In genomic region chr11:116057237-116057881, GRCm38 (mm10) we compare ENCODE assay signal across 16 mouse cellular contexts. TPM values are rescaled to one million over a fixed set of nuclear protein-coding genes. Genes with fewer than 3 reads are reported as not detected.
DNase-seq lines count a peak whose midpoint lies in the region; ATAC-seq and TF ChIP-seq lines count a peak whose summit lies in the region.
"Had no signal": no experiment of that assay in that cellular context is flagged by ENCODE, and none has a peak within 500 bp of the region (broad histone marks: within the 10 kb centered on the region; RNA-seq: fewer than 3 reads in every experiment).

No protein-coding gene starts in this region.

- H3K9ac ChIP-seq in heart, embryonic 16.5 days (ENCODE audit: low read length), result no peak overlapping the region
- H3K9ac ChIP-seq: forebrain, embryonic 13.5 days; lung, embryonic 15.5 days had no signal

- H3K9me3 ChIP-seq in heart, embryonic 16.5 days (replicated peaks; ENCODE audit: control insufficient read depth, low read length), result no peaks in the 10 kb centered on the region
- H3K9me3 ChIP-seq: forebrain, embryonic 13.5 days; limb, embryonic 10.5 days; lung, embryonic 15.5 days had no signal

- no peaks in the 10 kb centered on the region for H3K27me3 ChIP-seq in cerebellum, adult 2 months (ENCODE audit: control insufficient read depth, insufficient read depth, low read length)
- no peaks in the 10 kb centered on the region for H3K27me3 ChIP-seq in heart, embryonic 16.5 days (ENCODE audit: control insufficient read depth, insufficient read depth, low read length)
- H3K27me3 ChIP-seq: CH12.LX; forebrain, embryonic 13.5 days; lung, embryonic 15.5 days had no signal

- no peak for TF ChIP-seq CTCF in cerebellum, adult 2 months (IDR thresholded peaks at IDR 0.05; ENCODE audit: borderline replicate concordance, insufficient read depth, low read depth, low read length)

- no peak for DNase-seq in cerebellum, adult 2 months
- no peak for DNase-seq in heart, adult 9 months (ENCODE audit: low spot score in 2 of 2)
- peak; percentile 72 for DNase-seq in liver
- no peak for DNase-seq in kidney, adult 18-20 months
- DNase-seq in thymus, postnatal 10 days (ENCODE audit: low spot score in 2 of 2), result no peak
- DNase-seq: adrenal gland, adult 2 months; right cerebral cortex, postnatal 14 days had no signal

- peaks cover 65% of the 10 kb centered on the region for H3K36me3 ChIP-seq in heart, embryonic 16.5 days (ENCODE audit: control insufficient read depth, insufficient read depth)

- no peak overlapping the region for H3K4me2 ChIP-seq in heart, embryonic 16.5 days (ENCODE audit: low read depth, low read length)
- H3K4me2 ChIP-seq: forebrain, embryonic 13.5 days; lung, embryonic 15.5 days had no signal

- ATAC-seq in cerebellum, adult (ENCODE audit: insufficient number of reproducible peaks, low FRiP score, low TSS enrichment), result no peak
- no peak; the same call in 1 of the 2 replicates for ATAC-seq in heart, embryonic 16.5 days (replicated peaks; ENCODE audit: extremely low read depth, insufficient read depth, low FRiP score)
- peak; percentile 71 for ATAC-seq in megakaryocyte progenitor cell, adult 5-6 weeks (replicated peaks; ENCODE audit: poor library complexity)
- ATAC-seq: forebrain, embryonic 13.5 days; hindbrain, postnatal 0 days had no signal

- no peak for TF ChIP-seq POLR2A in cerebellum, adult 2 months (IDR thresholded peaks at IDR 0.05; ENCODE audit: borderline replicate concordance, insufficient read depth, low read length)

- no peak overlapping the region for H3K4me3 ChIP-seq in cerebellum, adult 2 months (replicated peaks; ENCODE audit: insufficient read depth, low read depth, low read length)
- no peak overlapping the region for H3K4me3 ChIP-seq in heart, embryonic 16.5 days (ENCODE audit: low read length)
- H3K4me3 ChIP-seq: forebrain, embryonic 13.5 days; limb, embryonic 10.5 days; lung, embryonic 15.5 days; myocyte had no signal

- 0 out of 2 replicates have a peak overlapping the region, but pooled peaks have one; percentile 58 for H3K27ac ChIP-seq in cerebellum, adult 2 months (ENCODE audit: insufficient read depth, low read length)
- H3K27ac ChIP-seq in heart, embryonic 16.5 days (ENCODE audit: low read length), result peak overlapping the region; percentile 27; the same call in 1 of the 2 replicates
- H3K27ac ChIP-seq: forebrain, embryonic 13.5 days; hindbrain, postnatal 0 days; limb, embryonic 10.5 days; lung, embryonic 15.5 days had no signal

- 53% methylated on average over 4 of the region's 4 CpGs for WGBS in cerebellum, adult 2 months
- WGBS in heart, embryonic 16.5 days, result 47% methylated on average over 4 of the region's 4 CpGs

- H3K4me1 ChIP-seq in cerebellum, adult 2 months (ENCODE audit: control insufficient read depth, insufficient read depth, low read length), result peaks cover 56% of the 10 kb centered on the region
- peaks cover 11% of the 10 kb centered on the region for H3K4me1 ChIP-seq in heart, embryonic 16.5 days (ENCODE audit: control insufficient read depth, insufficient read depth, low read length)
- H3K4me1 ChIP-seq: lung, embryonic 15.5 days had no signal

RNA-seq across cellular contexts. Expression of gene Unc13d, which starts 20.4 kb away (rescaled TPM):
- polyA plus RNA-seq in cerebellum, adult 2 months (2012; rRNA removed), result 3.8 and 5.7 TPM in 2 replicates
- 3.2 and 5.9 TPM in 2 replicates for polyA plus RNA-seq in heart, embryonic 16.5 days (2015; fragmentation: Nextera tagmentation; extraction: Ambion mirVana)
- total RNA-seq in megakaryocyte progenitor cell, adult 5-6 weeks (2015), result 13.6 and 15.8 TPM in 2 replicates
- 15.5 and 26.1 TPM in 2 replicates for total RNA-seq in megakaryocyte progenitor cell, adult 5-6 weeks (2017)

RNA-seq across cellular contexts. Expression of gene Unk, which starts 27.2 kb away (rescaled TPM):
- 48.1 and 49.1 TPM in 2 replicates for polyA plus RNA-seq in cerebellum, adult 2 months (2012; rRNA removed)
- polyA plus RNA-seq in heart, embryonic 16.5 days (2015; fragmentation: Nextera tagmentation; extraction: Ambion mirVana), result 22.7 and 23.2 TPM in 2 replicates
- total RNA-seq in megakaryocyte progenitor cell, adult 5-6 weeks (2015), result 13.7 and 15.3 TPM in 2 replicates
- total RNA-seq in megakaryocyte progenitor cell, adult 5-6 weeks (2017), result 14.2 and 18.7 TPM in 2 replicates

RNA-seq across cellular contexts. Expression of gene Wbp2, which starts 29.4 kb away (rescaled TPM):
- polyA plus RNA-seq in cerebellum, adult 2 months (2012; rRNA removed), result 509 and 539 TPM in 2 replicates
- 143 and 153 TPM in 2 replicates for polyA plus RNA-seq in heart, embryonic 16.5 days (2015; fragmentation: Nextera tagmentation; extraction: Ambion mirVana)
- total RNA-seq in megakaryocyte progenitor cell, adult 5-6 weeks (2015), result 42.4 and 56.5 TPM in 2 replicates
- total RNA-seq in megakaryocyte progenitor cell, adult 5-6 weeks (2017), result 15.6 and 22.8 TPM in 2 replicates

RNA-seq across cellular contexts. Expression of gene H3f3b, which starts 29.6 kb away (rescaled TPM):
- polyA plus RNA-seq in cerebellum, adult 2 months (2012; rRNA removed), result 456 and 541 TPM in 2 replicates
- 661 and 709 TPM in 2 replicates for polyA plus RNA-seq in heart, embryonic 16.5 days (2015; fragmentation: Nextera tagmentation; extraction: Ambion mirVana)
- total RNA-seq in megakaryocyte progenitor cell, adult 5-6 weeks (2015), result 714 and 817 TPM in 2 replicates
- total RNA-seq in megakaryocyte progenitor cell, adult 5-6 weeks (2017), result 751 and 801 TPM in 2 replicates

RNA-seq across cellular contexts. Expression of gene Galk1, which starts 44.8 kb away (rescaled TPM):
- polyA plus RNA-seq in cerebellum, adult 2 months (2012; rRNA removed), result 14.8 and 15.1 TPM in 2 replicates
- 142 and 153 TPM in 2 replicates for polyA plus RNA-seq in heart, embryonic 16.5 days (2015; fragmentation: Nextera tagmentation; extraction: Ambion mirVana)
- 29.4 and 29.8 TPM in 2 replicates for total RNA-seq in megakaryocyte progenitor cell, adult 5-6 weeks (2015)
- 46.5 and 52.7 TPM in 2 replicates for total RNA-seq in megakaryocyte progenitor cell, adult 5-6 weeks (2017)
